Mouse (Mus musculus) ES-E14 (cell line): ENCODE measurements around the gene Gtf3c6. TPM values are rescaled to one million over a fixed set of nuclear protein-coding genes. Genes with fewer than 3 reads are reported as not detected.

Experiments
- DNase-seq: peaks from one replicate; pipeline ENCODE4 v3.0.0-alpha.2; 2013; ENCODE audit warnings: low read depth, low spot score
- H3K27ac ChIP-seq: 2 replicates; pipeline ENCODE4 v1.5.1; 2012; ENCODE audit warnings: low read depth, mild to moderate bottlenecking, low read length, moderate library complexity, mixed read lengths; ENCODE audit not compliant: poor library complexity, insufficient read depth, severe bottlenecking
- H3K36me3 ChIP-seq: 2 replicates; pipeline ENCODE4 v1.6.1; 2012; ENCODE audit warnings: mild to moderate bottlenecking, low read length, moderate library complexity, mixed read lengths; ENCODE audit not compliant: control insufficient read depth, poor library complexity, insufficient read depth, severe bottlenecking
- H3K4me1 ChIP-seq, 2 experiments: fragments of 150-350 bp in 1 of 2; sonication (generic) in 1 of 2; 2 replicates each; pipeline ENCODE4 v1.6.1; 2012; ENCODE audit warnings: low read length in 2 of 2, mild to moderate bottlenecking in 1 of 2, mixed read lengths in 1 of 2; ENCODE audit not compliant: control insufficient read depth in 2 of 2, insufficient read depth in 2 of 2, poor library complexity in 1 of 2
- H3K4me3 ChIP-seq, 2 experiments: fragments of 150-350 bp in 1 of 2; sonication (generic) in 1 of 2; 2 replicates each; pipeline ENCODE4 v1.5.1; 2012; ENCODE audit warnings: low read length in 2 of 2, low read depth in 1 of 2, mild to moderate bottlenecking in 1 of 2, mixed read lengths in 1 of 2; ENCODE audit not compliant: insufficient read depth in 1 of 2, poor library complexity in 1 of 2, severe bottlenecking in 1 of 2
- H3K9ac ChIP-seq: 2 replicates; pipeline ENCODE4 v1.6.1; 2012; ENCODE audit warnings: low read depth, mild to moderate bottlenecking, low read length, mixed read lengths; ENCODE audit not compliant: poor library complexity, insufficient read depth, severe bottlenecking
- H3K9me3 ChIP-seq: fragments of 150-350 bp; sonication (generic); 2 replicates; pipeline ENCODE4 v1.6.1; 2012; ENCODE audit warnings: low read depth, mild to moderate bottlenecking, low read length; ENCODE audit not compliant: control insufficient read depth, insufficient read depth
- CHD2 ChIP-seq: IDR thresholded peaks from 2 replicates; pipeline ENCODE4 v1.6.1; 2014; ENCODE audit warnings: mild to moderate bottlenecking, low read depth, low read length, inconsistent platforms
- HCFC1 ChIP-seq: IDR thresholded peaks from 2 replicates; pipeline ENCODE4 v1.6.1; 2012; ENCODE audit warnings: low read length, inconsistent platforms, borderline replicate concordance; ENCODE audit not compliant: insufficient read depth
- MAFK ChIP-seq: IDR thresholded peaks from 2 replicates; pipeline ENCODE4 v1.6.1; 2014; ENCODE audit warnings: mild to moderate bottlenecking, low read depth, low read length, inconsistent platforms; ENCODE audit not compliant: insufficient read depth
- ZC3H11A ChIP-seq: IDR thresholded peaks from 2 replicates; pipeline ENCODE4 v1.6.1; 2012; ENCODE audit warnings: low read depth, mild to moderate bottlenecking, inconsistent platforms, low read length, borderline replicate concordance
- ZNF384 ChIP-seq: IDR thresholded peaks from 2 replicates; pipeline ENCODE4 v1.6.1; 2012; ENCODE audit warnings: low read depth, low read length, inconsistent platforms
- in situ Hi-C, 2 experiments: fragments of 600-800 bp; cut with MboI; formaldehyde crosslinking; loops; one replicate each; pipeline ENCODE4 v1.15.1; 2025; ENCODE audit warnings: low sequenced_read_pairs in 2 of 2, inconsistent platforms in 1 of 2; ENCODE audit not compliant: unreplicated experiment in 2 of 2
- total RNA-seq: library from RNA; depleted of rRNA; stranded (reverse); fragments of 300-350 nt; gene quantifications from 2 replicates; pipeline ENCODE4 v1.2.3, GENCODE M21; 2012

Gene Gtf3c6
- total RNA-seq, 1 experiment: 55.5 TPM

- no peak overlapping the region for H3K27ac ChIP-seq
- H3K9me3 ChIP-seq: no peaks in the 10 kb centered on the region
- H3K9ac ChIP-seq: no peak overlapping the region
- in situ Hi-C loops: no loop called here
- H3K4me1 ChIP-seq: peaks cover 0 to 6% of the 10 kb centered on the region in 2 experiments; a peak in 1 of 4 replicates
- H3K4me3 ChIP-seq: no peak overlapping the region
- H3K36me3 ChIP-seq: peaks cover 23% of the 10 kb centered on the region
- no peak for DNase-seq
- TF ChIP-seq HCFC1 (no peak), ZNF384 (no peak), ZC3H11A (no peak), MAFK (no peak)
Measured at GRCm38 (mm10) chr10:40237826-40238225, 20.1 kb downstream of the Gtf3c6 start.

- no peaks in the 10 kb centered on the region for H3K9me3 ChIP-seq
- peaks cover 0 to 6% of the 10 kb centered on the region in 2 experiments; a peak in 1 of 4 replicates for H3K4me1 ChIP-seq
- no peak overlapping the region for H3K4me3 ChIP-seq
- TF ChIP-seq MAFK (no peak), ZC3H11A (no peak), HCFC1 (no peak), ZNF384 (no peak), CHD2 (no peak)
- no peak overlapping the region for H3K9ac ChIP-seq
- peaks cover 23% of the 10 kb centered on the region for H3K36me3 ChIP-seq
- in situ Hi-C loops: no loop called here
- no peak overlapping the region for H3K27ac ChIP-seq
- DNase-seq: no peak
Measured at GRCm38 (mm10) chr10:40233241-40233640, 24.7 kb downstream of the Gtf3c6 start.

GRCm38 (mm10) chr10:40232442-40232841 lies 25.5 kb downstream of the Gtf3c6 start:
- TF ChIP-seq ZC3H11A: no peak
- TF ChIP-seq CHD2: no peak
- TF ChIP-seq ZNF384: no peak
- TF ChIP-seq HCFC1: no peak
- TF ChIP-seq MAFK: no peak
- DNase-seq: no peak
- Histone ChIP-seq H3K4me3 (no peak overlapping the region), H3K4me1 (no peaks in the 10 kb centered on the region), H3K36me3 (peaks cover 28% of the 10 kb centered on the region), H3K27ac (no peak overlapping the region; the same call in 1 of the 2 replicates), H3K9me3 (no peaks in the 10 kb centered on the region), H3K9ac (no peak overlapping the region)
- in situ Hi-C loops: no loop called here

GRCm38 (mm10) chr10:40229725-40230124 lies 28.2 kb downstream of the Gtf3c6 start:
- Histone ChIP-seq H3K27ac (no peak overlapping the region), H3K36me3 (peaks cover 40% of the 10 kb centered on the region), H3K9ac (no peak overlapping the region), H3K9me3 (no peaks in the 10 kb centered on the region), H3K4me3 (no peak overlapping the region), H3K4me1 (no peaks in the 10 kb centered on the region)
- in situ Hi-C loops: no loop called here
- TF ChIP-seq CHD2: no peak
- no peak for TF ChIP-seq MAFK
- TF ChIP-seq ZC3H11A: no peak
- no peak for TF ChIP-seq HCFC1
- TF ChIP-seq ZNF384: no peak
- no peak for DNase-seq
